Mouse (Mus musculus) kidney, postnatal 4 days (tissue): ENCODE measurements around the gene Vwa5b1.

Experiments
- DNase-seq, 2 experiments: peaks; one replicate each; pipeline ENCODE4 v3.0.0; 2021; ENCODE audit warnings: mixed read lengths in 2 of 2

The Vwa5b1 gene

DNA sequence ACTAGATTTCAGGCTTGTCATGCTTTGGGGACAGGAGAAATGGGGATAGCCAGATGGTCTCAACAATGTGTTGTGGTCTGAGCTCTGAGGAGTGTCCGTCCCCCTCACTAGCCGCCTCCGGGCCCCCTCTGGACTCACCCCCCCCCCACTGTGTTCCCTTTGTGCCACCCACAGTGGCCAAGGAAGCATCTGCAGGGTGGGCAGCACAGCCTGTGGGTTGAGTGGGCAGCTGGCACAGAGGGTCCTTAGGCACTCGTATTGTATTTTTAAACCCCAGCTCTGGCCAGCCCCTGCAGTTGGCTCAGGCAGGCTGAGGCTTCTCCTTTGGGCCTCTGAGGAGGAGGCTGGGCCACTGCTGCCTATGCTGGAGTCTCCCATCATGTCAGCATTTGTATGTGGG lies 110.0 kb downstream of the Vwa5b1 start:
- no peak for DNase-seq

DNA sequence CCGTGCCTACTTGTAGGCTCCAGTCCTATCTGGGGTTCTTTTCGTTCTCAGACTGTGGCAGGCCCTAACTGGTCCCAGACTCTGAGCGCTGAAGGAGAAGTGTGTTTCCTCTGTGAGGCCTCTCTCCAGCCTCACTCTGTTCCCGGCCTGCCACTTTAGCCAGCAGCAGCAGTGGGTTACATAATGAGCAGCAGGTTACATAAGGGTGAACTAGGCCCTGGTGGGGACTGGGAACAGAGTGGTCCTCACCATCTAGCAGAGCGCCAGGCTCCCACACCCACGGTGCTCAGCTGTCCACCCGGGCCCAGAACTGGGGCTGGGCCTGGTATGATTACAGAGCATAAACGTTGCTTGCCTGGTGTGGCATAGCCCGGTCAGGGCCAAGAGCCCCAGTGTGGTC lies 110.9 kb downstream of the Vwa5b1 start:
- DNase-seq: no peak

DNA sequence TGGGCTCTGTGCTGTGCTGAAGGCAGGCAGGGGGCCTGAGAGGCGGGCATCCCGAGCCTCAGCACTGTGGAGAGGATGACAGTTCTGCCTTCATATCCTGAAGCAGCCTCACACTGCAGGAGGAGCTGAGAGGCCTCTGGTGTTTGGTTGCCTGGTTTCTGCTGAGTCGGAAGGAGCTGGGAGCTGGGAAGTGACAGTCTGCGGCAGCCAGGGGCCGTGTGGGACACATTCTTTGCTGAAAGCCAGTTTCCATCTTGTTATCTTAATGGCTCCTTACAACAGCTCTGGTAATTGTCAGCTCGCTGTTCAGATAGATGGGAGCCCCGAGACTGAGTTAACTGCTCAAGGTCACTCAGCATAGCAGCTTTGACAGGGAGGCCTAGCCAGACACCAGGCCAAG lies 111.9 kb downstream of the Vwa5b1 start:
- peak; percentile 11 to 34 for DNase-seq

DNA sequence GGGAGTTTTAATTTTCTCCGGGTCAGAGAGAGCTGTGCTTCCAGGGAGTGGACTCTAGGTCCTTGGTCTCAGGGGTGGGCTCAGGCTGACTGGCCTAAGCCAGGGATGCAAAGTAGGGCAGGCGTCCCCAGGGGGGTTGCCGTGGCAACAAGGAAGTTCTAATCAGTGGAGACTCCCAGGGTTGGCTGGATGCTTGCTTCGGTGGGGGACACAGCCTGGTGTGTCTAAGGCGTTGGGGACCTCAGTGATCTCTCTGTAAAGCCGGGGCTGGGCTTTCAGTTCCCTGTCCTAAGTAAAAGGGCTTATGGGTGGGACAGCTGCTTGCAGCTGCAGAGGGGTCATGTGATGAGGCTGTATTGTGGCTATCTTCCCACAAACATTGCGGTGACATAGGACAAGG lies 113.4 kb downstream of the Vwa5b1 start:
- peak; percentile 56 to 72 for DNase-seq

DNA sequence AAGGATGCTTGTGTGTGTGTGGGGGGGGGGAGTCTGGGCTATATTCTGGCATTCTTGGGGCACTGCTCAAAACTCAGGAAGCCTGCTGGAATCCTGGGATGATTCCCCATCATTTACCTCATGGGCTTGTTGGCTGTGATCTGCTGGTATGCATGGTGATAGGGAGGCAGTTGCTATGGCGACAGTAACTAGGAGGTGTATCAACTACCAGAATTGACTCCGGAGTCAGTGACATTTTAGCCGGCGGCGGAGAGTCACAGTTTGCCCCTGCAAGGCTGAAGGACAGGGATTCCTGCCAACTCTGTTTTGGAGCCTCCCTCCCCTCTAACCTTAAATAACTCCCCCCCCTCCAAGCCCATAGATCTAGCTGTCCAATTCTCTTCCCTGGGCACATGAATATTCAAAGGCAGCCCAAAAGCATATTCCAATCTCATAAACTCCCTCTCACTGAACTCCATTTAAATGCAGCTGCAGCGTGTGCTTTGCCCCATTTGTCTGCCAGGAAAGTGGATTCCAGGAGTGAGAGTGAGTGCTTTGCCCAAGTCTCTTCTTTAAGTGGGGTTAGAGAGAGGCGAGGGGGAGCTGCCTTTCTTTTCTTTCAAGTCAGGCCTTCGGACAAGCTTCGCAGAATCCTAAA lies 118.4 kb downstream of the Vwa5b1 start:
- DNase-seq: no peak

DNA sequence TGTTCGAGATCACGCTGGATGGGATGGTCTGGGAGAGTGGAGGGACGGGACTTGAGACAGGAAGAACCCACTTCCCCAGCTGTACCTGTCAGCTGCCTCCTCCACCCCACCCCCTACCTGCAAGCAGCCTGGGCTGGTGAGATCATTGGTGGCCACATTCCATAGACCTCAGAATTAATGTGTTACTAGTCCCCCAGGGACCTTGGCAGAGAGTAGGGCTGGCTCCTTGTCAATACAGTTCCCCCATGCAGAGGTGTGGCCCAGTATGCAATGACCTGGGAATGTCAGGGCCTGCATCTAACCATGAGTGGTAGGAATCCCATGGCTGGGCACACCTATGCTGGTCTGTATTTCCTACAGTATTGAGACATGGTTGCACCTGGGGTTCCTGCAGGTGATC lies 119.2 kb downstream of the Vwa5b1 start:
- peak; percentile 37 to 69 for DNase-seq
